Mouse (Mus musculus): Measurements from ENCODE around the gene Uts2r.

DNA sequence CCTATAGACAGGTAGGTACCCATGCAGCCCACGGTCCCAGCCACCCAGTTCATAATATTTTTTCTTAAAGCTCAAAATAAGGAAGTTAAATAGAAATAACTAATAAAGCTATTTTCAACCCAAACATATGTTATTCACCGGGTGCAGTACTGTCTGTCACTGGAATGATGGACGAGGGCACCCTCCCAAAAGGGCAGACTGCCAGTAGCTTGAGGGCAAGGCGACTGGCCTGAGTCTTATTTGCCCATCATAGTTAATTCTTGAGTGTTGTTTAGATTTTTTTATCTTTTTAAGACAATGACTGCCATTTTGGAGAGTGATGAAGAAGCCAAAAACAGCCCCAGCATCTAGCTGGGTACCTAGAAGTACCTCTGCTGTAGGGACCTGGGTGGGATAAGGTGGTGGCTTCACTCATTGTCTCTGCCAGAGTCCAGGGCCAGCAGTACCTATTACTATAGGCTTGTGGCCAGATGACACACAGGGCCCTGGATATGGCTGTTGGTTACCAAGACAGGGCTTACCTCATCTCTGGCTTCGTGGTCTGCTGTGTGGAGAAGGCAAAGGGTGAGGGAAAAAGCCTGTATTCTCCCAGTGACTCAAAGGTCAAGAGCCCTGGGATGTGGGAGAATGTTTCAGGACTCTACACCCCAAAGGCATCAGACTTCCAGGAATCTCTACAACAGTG is 47.8 kb upstream of the Uts2r start:
- TF ChIP-seq CTCF (IDR thresholded peaks at IDR 0.05) (no peak), POLR2A (IDR thresholded peaks at IDR 0.05; ENCODE audit: insufficient read depth, low read depth, low read length) (no peak), EP300 (IDR thresholded peaks at IDR 0.05; ENCODE audit: insufficient read depth, low read depth, low read length) (no peak)
